Mouse (Mus musculus) skeletal muscle tissue, adult 2 months (tissue): ENCODE results near the gene Sars.

ENCODE experiments used
- DNase-seq: peaks from one replicate; pipeline ENCODE4 v3.0.0-alpha.2; 2012; ENCODE audit warnings: low read depth, low spot score

The Sars gene

DNA sequence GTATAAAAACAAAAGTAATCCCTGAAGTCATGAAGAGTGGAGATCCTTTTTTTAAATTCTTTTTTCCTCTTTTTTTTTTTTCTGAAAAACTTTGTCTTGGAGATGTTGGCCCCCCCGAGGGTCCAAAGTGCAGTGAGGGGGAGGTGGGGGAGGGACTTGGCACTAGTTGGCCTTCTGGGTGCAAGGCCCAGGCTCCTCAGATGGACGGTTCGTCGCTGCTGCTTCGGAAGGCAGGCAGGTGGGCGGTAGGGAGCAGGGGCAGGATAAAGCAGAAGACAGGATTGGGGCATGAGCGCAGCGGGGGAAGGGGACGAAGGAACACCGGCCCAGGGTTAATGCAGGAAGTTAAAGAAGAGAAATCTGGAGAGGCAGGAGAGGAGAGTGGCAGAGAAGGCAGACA, 52.7 kb downstream of the Sars start:
- no peak for DNase-seq

DNA sequence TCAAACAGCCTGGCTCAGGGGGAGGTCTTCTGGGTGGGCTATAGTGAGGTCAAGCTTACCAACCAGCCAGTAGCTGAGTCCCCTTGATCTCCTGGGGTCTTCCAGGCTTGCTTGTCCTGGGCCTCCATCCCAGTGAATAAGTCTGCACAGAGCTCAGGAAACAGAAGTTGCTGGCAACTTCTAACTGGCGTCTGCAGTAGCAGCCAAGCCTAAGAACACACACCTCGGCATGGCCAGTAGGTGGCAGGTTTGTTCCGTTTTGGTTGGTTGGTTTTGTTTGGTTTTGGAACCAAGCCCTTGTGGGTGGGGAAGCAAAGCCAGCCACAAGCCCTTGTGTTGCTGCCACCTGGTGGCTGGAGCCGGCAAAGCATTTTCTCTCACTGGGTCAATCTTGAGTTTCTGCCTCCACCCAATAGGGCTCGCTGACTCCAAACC, 55.9 kb downstream of the Sars start:
- peak; percentile 96 for DNase-seq

DNA sequence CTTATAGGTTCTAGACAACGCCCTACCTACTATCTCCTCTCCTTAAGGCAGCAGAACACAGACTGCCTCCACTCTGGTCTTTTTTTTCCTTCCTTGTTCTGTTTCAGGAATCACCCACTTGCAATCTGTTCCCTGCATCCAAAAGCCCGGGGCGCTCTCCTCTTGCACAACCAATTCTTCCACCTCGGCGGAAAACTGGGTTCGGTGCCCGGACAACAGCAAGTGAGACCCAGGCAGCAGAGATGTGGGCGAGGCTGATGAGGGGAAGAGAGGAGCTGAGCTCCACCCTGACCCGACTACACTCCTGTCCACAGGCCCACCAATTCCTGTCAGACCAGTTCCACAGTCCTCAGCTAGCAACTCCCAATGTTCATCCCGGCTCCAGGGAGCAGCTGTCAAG, 58.8 kb downstream of the Sars start:
- DNase-seq, result no peak

DNA sequence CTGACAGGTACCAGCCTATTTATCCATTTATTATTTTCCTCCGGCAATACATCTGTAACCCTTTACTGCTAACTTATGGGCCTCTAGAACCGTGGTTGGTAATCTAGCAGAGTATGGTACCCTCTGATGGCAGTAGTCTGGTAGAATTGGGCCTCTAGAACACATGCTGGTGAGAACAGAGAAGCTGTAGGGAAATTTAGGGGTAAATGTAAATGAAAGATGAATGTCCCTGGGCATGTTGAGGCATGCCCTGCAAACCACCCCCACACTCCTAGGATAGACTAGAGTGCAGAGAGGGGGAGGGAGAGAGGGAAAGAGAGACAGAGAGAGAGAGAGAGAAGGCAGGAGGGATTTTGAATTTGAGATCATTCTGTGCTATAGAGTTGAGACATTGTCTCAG, 60.6 kb downstream of the Sars start:
- DNase-seq, result no peak

DNA sequence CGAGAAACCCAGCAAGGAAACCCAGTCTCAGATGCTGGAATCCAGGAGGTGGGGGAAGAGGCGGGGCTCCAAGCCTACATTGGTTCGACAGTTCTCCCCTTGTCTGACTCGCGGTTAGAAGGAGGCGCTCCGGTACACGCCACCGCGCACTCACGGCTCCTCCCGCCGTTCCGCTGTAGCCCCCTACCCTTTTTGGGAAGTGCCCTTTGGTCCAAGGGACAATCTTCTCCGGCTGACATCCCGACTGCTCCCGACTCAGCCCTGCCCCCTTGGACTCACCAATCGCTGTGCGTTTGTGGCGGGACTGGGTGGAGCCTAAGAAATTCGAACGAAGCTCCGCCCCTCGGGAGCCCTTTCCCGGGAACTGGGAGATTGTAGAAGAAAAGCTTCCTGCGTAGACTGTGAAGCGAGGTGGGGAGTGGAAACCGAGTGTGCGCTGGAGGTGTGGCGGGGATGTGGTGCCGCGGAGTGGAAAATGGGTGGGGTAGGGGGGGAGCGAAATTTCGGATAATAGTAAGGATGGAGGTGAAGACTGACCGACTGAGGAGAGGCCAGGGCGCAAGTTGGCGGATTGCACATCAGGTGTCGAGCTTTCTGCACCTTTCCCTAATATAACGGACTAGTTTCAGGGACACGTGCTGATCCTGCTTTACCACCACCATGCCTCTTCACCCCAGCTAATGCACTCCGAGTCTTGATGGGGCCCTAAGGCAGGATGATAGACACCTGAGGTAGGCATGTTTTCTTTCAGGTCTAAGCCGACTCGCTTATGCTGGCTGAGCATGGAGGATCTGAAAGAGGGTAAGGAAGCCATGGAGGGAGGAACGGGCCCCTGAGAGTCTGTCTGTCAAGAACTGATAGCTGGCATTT, 61.3 kb downstream of the Sars start, which contains the start of gene Psrc1:
Psrc1 (plus strand) TSS at position 355 of the 870 bp plus-strand sequence.
- DNase-seq, result peak; percentile 52

DNA sequence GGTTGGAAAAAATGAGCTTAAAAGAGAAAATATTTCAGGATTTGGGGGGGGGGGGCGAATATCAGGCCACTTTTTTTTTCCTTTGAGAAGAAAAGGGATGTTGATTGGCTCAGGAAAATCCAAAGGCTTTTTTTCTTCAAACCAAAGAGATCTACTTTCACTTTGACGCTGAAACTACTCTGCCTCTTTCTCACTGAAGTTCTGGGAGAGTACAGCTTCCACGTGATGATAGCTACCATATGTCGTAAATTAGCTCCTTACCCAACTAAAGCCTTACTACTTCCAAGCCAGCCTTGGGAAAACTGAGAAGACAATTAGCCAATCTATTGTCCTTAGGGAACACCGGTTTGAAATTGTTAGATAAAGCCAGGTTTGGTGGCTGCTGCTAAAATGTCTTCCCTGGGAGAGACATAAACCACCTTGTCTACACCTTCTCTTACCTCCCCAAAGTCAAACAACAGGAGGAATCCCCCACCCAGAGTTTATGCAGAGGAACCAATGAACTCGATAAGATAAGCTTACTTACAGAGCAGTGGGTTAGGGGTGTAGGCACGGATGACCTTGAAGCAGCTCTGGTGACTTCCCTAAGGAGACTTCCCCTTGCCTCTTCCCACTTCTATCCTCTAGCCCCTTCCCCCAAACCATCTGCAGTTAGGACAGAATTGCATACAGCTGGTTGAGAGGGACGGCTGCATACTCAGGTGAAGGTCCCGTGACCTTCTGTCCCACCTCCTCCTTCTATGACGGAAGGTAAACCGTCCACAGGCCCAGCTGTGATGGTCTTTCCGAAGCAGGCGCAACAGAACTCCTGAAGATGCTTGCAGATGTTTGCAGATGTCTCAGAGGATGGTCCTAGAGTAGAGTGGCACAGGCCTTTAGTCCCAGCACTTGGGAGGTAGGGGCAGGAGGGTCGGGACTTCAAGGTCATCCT, 62.8 kb downstream of the Sars start:
- no peak for DNase-seq

DNA sequence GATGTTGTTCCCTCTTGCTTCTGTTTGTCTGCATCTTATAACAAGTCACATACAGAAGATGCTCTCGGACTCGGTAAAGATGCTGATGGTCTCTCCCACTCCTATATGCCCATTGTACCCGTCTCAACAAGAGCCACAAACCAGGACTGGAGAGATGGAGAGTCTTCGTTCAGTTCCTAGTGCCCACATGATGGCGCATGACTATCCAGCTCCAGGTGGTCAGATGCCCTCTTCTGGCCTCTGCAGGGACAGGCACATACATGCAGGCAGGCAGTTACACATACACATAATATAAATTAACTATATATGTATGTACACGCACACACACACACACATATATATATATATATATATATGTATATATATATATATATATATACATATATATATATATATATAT, 64.3 kb downstream of the Sars start:
- no peak for DNase-seq

DNA sequence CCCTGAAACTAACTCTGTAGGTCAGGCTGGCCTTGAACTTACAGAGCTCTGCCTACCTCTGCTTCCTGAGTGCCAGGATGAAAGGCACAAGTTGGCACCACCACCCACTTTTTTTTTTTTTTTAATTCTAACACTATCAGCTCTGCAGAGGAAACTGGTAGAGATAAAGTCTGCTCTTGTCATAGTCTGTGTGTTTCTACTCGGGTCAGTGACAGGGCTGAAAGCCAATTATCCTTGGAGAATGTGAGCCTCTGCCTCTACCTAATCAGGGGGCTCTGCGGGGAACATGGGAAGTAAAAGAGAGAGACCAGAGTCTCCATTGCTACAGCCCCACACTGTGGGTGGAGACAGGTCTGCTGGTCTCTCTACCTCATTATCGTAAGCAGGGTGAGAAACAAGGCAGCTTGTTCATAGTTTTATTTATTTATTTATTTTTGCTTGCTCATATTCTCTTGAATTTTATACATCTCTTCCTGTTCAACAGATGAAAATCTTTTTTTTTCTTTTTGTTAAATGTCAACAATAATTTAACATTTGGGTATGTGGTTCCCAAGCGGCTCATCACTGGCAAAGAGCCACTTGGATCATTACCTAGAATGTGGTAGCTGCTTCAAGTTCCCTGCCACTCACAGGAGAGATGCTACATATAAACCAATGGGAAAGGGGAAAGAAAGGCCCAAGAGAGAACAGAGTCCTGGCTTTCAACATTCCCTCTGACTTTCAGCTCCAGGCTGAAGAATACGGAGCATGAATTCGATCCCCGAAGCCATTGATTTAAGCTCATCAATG, 65.9 kb downstream of the Sars start:
- no peak for DNase-seq
